Mouse (Mus musculus): ENCODE measurements around the gene Zfp169.

GRCm38 (mm10) chr13:48483606-48484005 lies 29.6 kb downstream of the Zfp169 start:
- TF ChIP-seq CTCF (IDR thresholded peaks at IDR 0.05; ENCODE audit: low read depth, low read length) (no peak), POLR2A (IDR thresholded peaks at IDR 0.05; ENCODE audit: borderline replicate concordance, low read depth, low read length) (no peak)
